Mouse (Mus musculus) MEL (cell line): Measurements from ENCODE around the gene Mob3c. TPM values are rescaled to one million over a fixed set of nuclear protein-coding genes. Genes with fewer than 3 reads are reported as not detected.

Experiments used
- DNase-seq: peaks from one replicate; pipeline ENCODE4 v3.0.0; 2011; ENCODE audit warnings: low read depth, low spot score
- H3K27ac ChIP-seq: 2 replicates; pipeline ENCODE4 v1.5.1; 2012; ENCODE audit warnings: low read depth, mild to moderate bottlenecking, control low read depth, low read length, moderate library complexity; ENCODE audit not compliant: control insufficient read depth
- H3K27me3 ChIP-seq, 2 experiments: fragments of 150-350 bp in 1 of 2; sonication (generic) in 1 of 2; 2 replicates each; pipeline ENCODE4 v1.6.1; 2012; ENCODE audit warnings: low read length in 2 of 2, mild to moderate bottlenecking in 2 of 2, improper control_type of control experiment in 1 of 2, moderate library complexity in 1 of 2; ENCODE audit not compliant: insufficient read depth in 2 of 2, control insufficient read depth in 1 of 2
- H3K36me3 ChIP-seq, 2 experiments: 2 replicates each; pipeline ENCODE4 v1.6.1; 2012 to 2014; ENCODE audit warnings: low read length in 2 of 2, improper control_type of control experiment in 1 of 2, inconsistent platforms in 1 of 2, mild to moderate bottlenecking in 1 of 2; ENCODE audit not compliant: insufficient read depth in 2 of 2, control insufficient read depth in 1 of 2
- H3K4me1 ChIP-seq, 2 experiments: fragments of 150-350 bp in 1 of 2; sonication (generic) in 1 of 2; 2 replicates each; pipeline ENCODE4 v1.6.1; 2012; ENCODE audit warnings: low read length in 2 of 2, improper control_type of control experiment in 1 of 2, mild to moderate bottlenecking in 1 of 2; ENCODE audit not compliant: insufficient read depth in 2 of 2, control insufficient read depth in 1 of 2
- H3K4me3 ChIP-seq, 2 experiments: fragments of 150-350 bp in 1 of 2; sonication (generic) in 1 of 2; 2 replicates each; pipeline ENCODE4 v1.5.1; 2012; ENCODE audit warnings: low read depth in 2 of 2, low read length in 2 of 2, mild to moderate bottlenecking in 2 of 2, moderate library complexity in 2 of 2, control low read depth in 1 of 2, improper control_type of control experiment in 1 of 2; ENCODE audit not compliant: control insufficient read depth in 1 of 2, insufficient read depth in 1 of 2
- H3K79me2 ChIP-seq: 2 replicates; pipeline ENCODE4 v1.6.1; 2012; ENCODE audit warnings: mild to moderate bottlenecking, low read length, moderate library complexity; ENCODE audit not compliant: control insufficient read depth, poor library complexity, insufficient read depth
- H3K9ac ChIP-seq: 2 replicates; pipeline ENCODE4 v1.6.1; 2012; ENCODE audit warnings: low read depth, mild to moderate bottlenecking, control low read depth, low read length, moderate library complexity; ENCODE audit not compliant: control insufficient read depth, poor library complexity, severe bottlenecking
- H3K9me3 ChIP-seq: fragments of 150-350 bp; sonication (generic); replicated peaks from 2 replicates; pipeline ENCODE4 v1.6.1; 2012; ENCODE audit warnings: mild to moderate bottlenecking, low read length, improper control_type of control experiment, moderate library complexity; ENCODE audit not compliant: insufficient read depth
- CHD1 ChIP-seq: IDR thresholded peaks from 2 replicates; pipeline ENCODE4 v1.6.1; 2012; ENCODE audit warnings: low read depth, mild to moderate bottlenecking, inconsistent platforms, low read length, improper control_type of control experiment
- CHD2 ChIP-seq: IDR thresholded peaks from 2 replicates; pipeline ENCODE4 v1.6.1; 2011; ENCODE audit warnings: low read length, improper control_type of control experiment
- CTCF ChIP-seq, 3 experiments: IDR thresholded peaks in 2 of 3; conservative IDR thresholded peaks in 1 of 3; 2 replicates each; pipeline ENCODE4 v1.5.1; 2011 to 2012; ENCODE audit warnings: low read length in 3 of 3, low read depth in 2 of 3, mild to moderate bottlenecking in 2 of 3, improper control_type of control experiment in 1 of 3, inconsistent platforms in 1 of 3, mixed read lengths in 1 of 3, moderate library complexity in 1 of 3; ENCODE audit not compliant: control insufficient read depth in 1 of 3, insufficient read depth in 1 of 3, poor library complexity in 1 of 3, severe bottlenecking in 1 of 3
- ELF1 ChIP-seq: IDR thresholded peaks from 2 replicates; pipeline ENCODE4 v1.6.1; 2014; ENCODE audit warnings: low read depth, mild to moderate bottlenecking, inconsistent platforms, low read length, improper control_type of control experiment, moderate library complexity
- EP300 ChIP-seq, 2 experiments: IDR thresholded peaks; 2 replicates each; pipeline ENCODE4 v1.6.1; 2011; ENCODE audit warnings: improper control_type of control experiment in 2 of 2, low read length in 2 of 2, low read depth in 1 of 2, mild to moderate bottlenecking in 1 of 2
- GABPA ChIP-seq: IDR thresholded peaks from 2 replicates; pipeline ENCODE4 v1.6.1; 2012; ENCODE audit warnings: low read depth, mild to moderate bottlenecking, inconsistent platforms, low read length, improper control_type of control experiment, moderate library complexity
- MEF2A ChIP-seq: IDR thresholded peaks from 2 replicates; pipeline ENCODE4 v1.6.1; 2014; ENCODE audit warnings: low read depth, mild to moderate bottlenecking, inconsistent platforms, low read length, improper control_type of control experiment; ENCODE audit not compliant: poor library complexity, insufficient replicate concordance, severe bottlenecking; ENCODE audit errors: extremely low read depth
- MXI1 ChIP-seq: IDR thresholded peaks from 2 replicates; pipeline ENCODE4 v1.6.1; 2011; ENCODE audit warnings: mild to moderate bottlenecking, low read depth, low read length, improper control_type of control experiment
- MYC ChIP-seq: IDR thresholded peaks from 2 replicates; pipeline ENCODE4 v1.6.1; 2011; ENCODE audit warnings: low read depth, mild to moderate bottlenecking, low read length, improper control_type of control experiment, moderate library complexity
- POLR2AphosphoS5 ChIP-seq: IDR thresholded peaks from 2 replicates; pipeline ENCODE4 v1.6.1; 2012; ENCODE audit warnings: low read depth, borderline replicate concordance, mild to moderate bottlenecking, inconsistent platforms, low read length, moderate library complexity, mixed read lengths
- SIN3A ChIP-seq: IDR thresholded peaks from 2 replicates; pipeline ENCODE4 v1.6.1; 2012; ENCODE audit warnings: low read length, improper control_type of control experiment, inconsistent platforms
- SMC3 ChIP-seq: IDR thresholded peaks from 2 replicates; pipeline ENCODE4 v1.6.1; 2011; ENCODE audit warnings: low read depth, low read length, improper control_type of control experiment
- TAL1 ChIP-seq: IDR thresholded peaks from 2 replicates; pipeline ENCODE4 v1.6.1; 2012; ENCODE audit warnings: mild to moderate bottlenecking, inconsistent platforms, low read length, moderate library complexity, mixed read lengths
- TCF12 ChIP-seq: IDR thresholded peaks from 2 replicates; pipeline ENCODE4 v1.6.1; 2014; ENCODE audit warnings: low read depth, mild to moderate bottlenecking, inconsistent platforms, low read length, improper control_type of control experiment, moderate library complexity
- UBTF ChIP-seq: IDR thresholded peaks from 2 replicates; pipeline ENCODE4 v1.6.1; 2012; ENCODE audit warnings: low read depth, mild to moderate bottlenecking, inconsistent platforms, low read length, improper control_type of control experiment, moderate library complexity, borderline replicate concordance; ENCODE audit not compliant: insufficient read depth
- USF1 ChIP-seq: IDR thresholded peaks from 2 replicates; pipeline ENCODE4 v1.6.1; 2014; ENCODE audit warnings: low read depth, mild to moderate bottlenecking, inconsistent platforms, low read length, improper control_type of control experiment, moderate library complexity
- ZC3H11A ChIP-seq: IDR thresholded peaks from 2 replicates; pipeline ENCODE4 v1.6.1; 2012; ENCODE audit warnings: low read depth, mild to moderate bottlenecking, inconsistent platforms, low read length, improper control_type of control experiment
- ZMIZ1 ChIP-seq: IDR thresholded peaks from 2 replicates; pipeline ENCODE4 v1.6.1; 2012; ENCODE audit warnings: low read depth, mild to moderate bottlenecking, inconsistent platforms, low read length, improper control_type of control experiment, moderate library complexity
- polyA plus RNA-seq, 2 experiments: library from polyadenylated mRNA; stranded (reverse) in 1 of 2; unstranded in 1 of 2; fragments of >175 nt in 1 of 2; fragments of >200 nt in 1 of 2; gene quantifications; 2 replicates each; pipeline versions ENCODE4 v1.2.1 to v1.2.4; 2012; ENCODE audit warnings: low replicate concordance in 2 of 2, low read depth in 1 of 2; ENCODE audit not compliant: insufficient read length in 2 of 2, insufficient read depth in 1 of 2, missing spikeins in 1 of 2
- total RNA-seq: library from RNA; depleted of rRNA; stranded (reverse); fragments of 300-350 nt; gene quantifications from 2 replicates; pipeline ENCODE4 v1.2.3, GENCODE M21; 2012

Mob3c gene
- total and polyA plus RNA-seq, 3 experiments, result 9.5 to 17.7 TPM; not detected in 1

GRCm38 (mm10) chr4:115795360-115795759 is 32.5 kb upstream of the Mob3c start:
- Histone ChIP-seq H3K9ac (no peak overlapping the region), H3K27me3 (no peaks in the 10 kb centered on the region), H3K79me2 (no peaks in the 10 kb centered on the region), H3K9me3 (no peaks in the 10 kb centered on the region), H3K27ac (no peak overlapping the region), H3K4me1 (no peaks in the 10 kb centered on the region), H3K4me3 (no peak overlapping the region), H3K36me3 (peaks cover 0 to 18% of the 10 kb centered on the region in 2 experiments; a peak in 2 of 4 replicates)
- DNase-seq, result no peak
- TF ChIP-seq CTCF (IDR thresholded peaks at IDR 0.05 in 2 of 3, conservative IDR thresholded peaks at IDR 0.05 in 1 of 3; ENCODE audit: control insufficient read depth in 1 of 3, insufficient read depth in 1 of 3, low read depth in 2 of 3, low read length in 3 of 3, poor library complexity in 1 of 3, severe bottlenecking in 1 of 3), result no peak
- no peak for TF ChIP-seq USF1
- TF ChIP-seq EP300 (IDR thresholded peaks at IDR 0.05; ENCODE audit: low read depth in 1 of 2, low read length in 2 of 2), result no peak
- no peak for TF ChIP-seq UBTF
- TF ChIP-seq ZMIZ1, result no peak

GRCm38 (mm10) chr4:115799981-115800380 is 27.9 kb upstream of the Mob3c start:
- TF ChIP-seq CHD2, result no peak
- no peak for TF ChIP-seq TCF12
- TF ChIP-seq SIN3A, result no peak
- TF ChIP-seq MYC, result no peak
- no peak for TF ChIP-seq MXI1
- TF ChIP-seq ZC3H11A, result no peak
- no peak for TF ChIP-seq TAL1
- TF ChIP-seq EP300 (IDR thresholded peaks at IDR 0.05; ENCODE audit: low read depth in 1 of 2, low read length in 2 of 2), result no peak
- TF ChIP-seq SMC3, result no peak
- TF ChIP-seq GABPA, result no peak
- no peak for TF ChIP-seq POLR2AphosphoS5
- no peak for TF ChIP-seq CHD1
- no peak for TF ChIP-seq MEF2A
- no peak for TF ChIP-seq ELF1
- no peaks in the 10 kb centered on the region for H3K79me2 ChIP-seq
- DNase-seq, result no peak
- no peaks in the 10 kb centered on the region for H3K27me3 ChIP-seq
- H3K36me3 ChIP-seq, result peaks cover 0 to 8% of the 10 kb centered on the region in 2 experiments; a peak in 2 of 4 replicates
- no peak overlapping the region for H3K27ac ChIP-seq
- H3K9ac ChIP-seq, result no peak overlapping the region
- no peaks in the 10 kb centered on the region for H3K4me1 ChIP-seq
- no peaks in the 10 kb centered on the region for H3K9me3 ChIP-seq
- H3K4me3 ChIP-seq, result no peak overlapping the region
